Mouse (Mus musculus) fat pad, adult 2 months (tissue): Measurements from ENCODE around the gene Rnf183.

Source experiments
- DNase-seq: peaks from one replicate; pipeline ENCODE4 v3.0.0-alpha.2; 2011; ENCODE audit warnings: low read depth, low spot score; ENCODE audit errors: extremely low read depth

Rnf183 gene

DNA sequence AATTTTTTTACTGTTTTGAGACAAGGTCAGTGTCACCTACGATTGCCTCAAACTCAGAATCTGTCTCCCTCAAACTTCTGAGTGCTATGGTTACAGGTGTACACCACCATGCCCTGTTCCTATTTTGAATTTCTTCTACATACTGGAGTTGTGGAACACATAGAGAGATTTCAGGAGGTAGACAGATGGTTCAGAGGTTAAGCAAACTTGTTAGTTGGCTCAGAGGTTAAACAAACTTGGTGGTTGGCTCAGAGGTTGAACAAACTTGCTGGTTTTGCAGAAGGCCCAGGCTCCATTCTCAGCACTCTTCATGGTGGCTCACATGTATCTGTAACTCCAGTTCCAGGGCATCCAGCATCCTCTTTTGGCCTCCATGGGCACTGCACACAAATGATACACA lies 50.9 kb downstream of the Rnf183 start:
- no peak for DNase-seq

DNA sequence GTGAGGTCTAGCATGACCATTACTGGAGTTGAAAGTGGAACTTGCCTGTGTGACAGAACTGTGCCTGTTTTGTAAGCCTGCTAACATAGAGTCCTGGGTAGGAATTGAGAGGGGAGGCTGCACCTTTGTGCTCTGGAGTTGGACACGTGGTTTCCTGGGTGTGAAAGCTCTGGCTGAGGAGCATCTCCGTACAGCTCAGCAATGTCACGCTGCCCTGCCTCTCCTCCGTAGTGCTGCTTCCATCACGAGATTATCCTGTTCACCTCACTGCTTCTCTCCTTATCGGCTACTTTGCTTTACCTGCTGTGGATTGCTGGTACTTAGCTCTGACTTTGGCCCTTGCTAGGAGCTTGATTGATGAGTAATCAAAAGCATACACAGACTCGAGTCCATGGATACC lies 51.3 kb downstream of the Rnf183 start:
- no peak for DNase-seq

DNA sequence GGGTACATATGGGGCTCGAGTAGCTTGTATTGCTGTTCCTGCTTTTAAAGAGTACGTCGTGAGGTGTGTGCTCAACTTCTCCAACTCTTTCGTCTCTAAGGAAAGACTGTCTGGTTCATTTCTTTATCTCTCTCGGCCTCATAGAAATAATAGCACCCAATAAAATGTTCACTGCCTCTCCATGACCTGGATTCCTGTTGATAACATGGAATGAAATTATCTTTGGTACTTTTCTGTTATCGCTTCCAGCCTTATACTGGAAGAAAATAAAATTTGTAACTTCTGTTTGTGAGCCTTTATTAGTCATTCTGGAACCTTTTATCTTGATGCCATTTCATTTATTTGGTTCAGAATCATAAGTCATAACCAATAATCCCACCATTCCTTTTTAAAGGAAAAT lies 51.8 kb downstream of the Rnf183 start:
- DNase-seq: no peak

DNA sequence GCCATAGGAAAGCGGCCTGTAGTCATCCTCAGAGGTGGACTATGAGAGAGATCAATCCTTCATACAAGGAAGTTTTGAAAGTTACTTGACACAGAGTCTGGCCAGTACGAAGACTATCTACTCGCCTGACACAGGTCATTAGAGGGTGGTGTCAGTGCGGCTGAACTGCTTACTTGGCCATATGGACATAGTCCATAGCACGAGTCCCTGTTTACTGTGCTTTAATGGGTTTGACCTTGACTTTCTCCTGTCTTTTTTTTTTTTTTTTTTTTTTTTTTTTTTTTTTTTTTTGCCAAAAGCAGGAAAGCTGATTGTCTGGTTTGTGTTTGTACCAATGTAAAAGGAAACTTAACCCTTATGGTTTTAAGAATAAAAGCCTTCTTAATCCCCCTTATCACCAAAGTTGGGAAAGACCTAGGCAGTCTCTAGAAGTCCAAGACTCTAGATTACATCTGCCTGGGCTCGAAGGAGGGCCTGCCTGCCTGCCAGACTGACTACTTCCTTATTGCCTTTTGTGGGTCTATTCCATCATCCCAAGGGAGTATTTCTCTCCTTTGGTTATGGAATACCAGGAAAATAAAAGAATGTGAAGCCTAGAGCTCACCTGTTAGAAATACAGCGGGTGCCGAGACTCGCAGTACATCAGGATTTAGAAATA lies 55.2 kb downstream of the Rnf183 start:
- no peak for DNase-seq
